Mouse (Mus musculus) G1E (cell line): ENCODE data around the gene Tpcn1.

Experiments used
- CTCF ChIP-seq: IDR thresholded peaks from 2 replicates; pipeline ENCODE4 v1.5.1; 2012; ENCODE audit warnings: low read depth, low read length, inconsistent platforms, mixed read lengths
- TAL1 ChIP-seq: conservative IDR thresholded peaks from 2 replicates; pipeline ENCODE4 v1.6.1; 2012; ENCODE audit warnings: low read depth, low read length, inconsistent platforms, mixed read lengths

DNA sequence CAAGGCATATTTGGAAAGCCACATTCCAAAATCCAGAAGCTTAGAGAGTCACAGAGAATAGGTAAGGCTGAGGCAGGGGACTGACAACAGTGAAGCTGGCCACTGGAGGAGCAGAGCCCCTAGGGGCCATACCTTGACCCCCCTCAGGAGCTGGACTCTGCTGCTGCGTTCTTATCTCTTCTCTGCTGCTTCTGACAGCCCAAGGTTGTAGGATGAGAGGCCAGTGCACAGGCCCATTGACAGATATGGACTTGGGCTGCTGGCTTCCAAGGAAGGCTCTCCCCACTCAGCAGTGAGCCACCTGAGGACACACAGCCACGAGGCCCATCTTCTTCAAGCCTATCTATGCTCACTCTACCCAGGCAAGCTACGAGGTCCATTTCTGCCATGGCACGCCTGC is 19.5 kb downstream of the Tpcn1 start:
- no peak for TF ChIP-seq CTCF
- no peak for TF ChIP-seq TAL1
